Mouse (Mus musculus): ENCODE data around the gene Capn12. TPM values are rescaled to one million over a fixed set of nuclear protein-coding genes. Genes with fewer than 3 reads are reported as not detected.

The Capn12 gene
- total RNA-seq (2021) = under 1 TPM; 0.54 to 0.82 TPM
- long read RNA-seq, partial matches to known transcripts = 3 of 5 reads
- long read RNA-seq, other reads (novel, unspliced or antisense) = 2 of 5 reads

DNA sequence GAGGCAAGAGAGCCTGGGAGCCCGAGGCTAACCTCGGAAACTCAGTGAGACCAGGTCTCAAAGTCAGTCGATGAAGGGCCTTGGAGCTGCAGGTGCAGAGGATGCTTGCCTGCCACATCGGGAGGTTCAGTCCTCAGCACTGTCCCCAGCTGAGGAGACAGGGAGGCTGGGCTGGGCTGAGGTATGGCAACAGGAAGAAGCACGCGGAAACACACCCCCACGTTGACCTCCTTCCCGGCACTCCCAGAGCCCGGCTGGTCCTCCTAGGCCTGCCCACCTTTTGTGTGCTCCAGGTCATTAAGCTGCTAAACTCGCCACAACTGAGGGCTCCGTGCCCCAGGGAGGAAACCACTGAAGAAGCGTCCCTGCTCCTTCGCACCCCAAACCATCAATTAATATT, at the start of gene Capn12:
Gene Capn12 (plus strand): TSS at position 224 of the 400 bp plus-strand sequence.
- DNase-seq (ENCODE audit: low spot score in 2 of 2) = no peak

DNA sequence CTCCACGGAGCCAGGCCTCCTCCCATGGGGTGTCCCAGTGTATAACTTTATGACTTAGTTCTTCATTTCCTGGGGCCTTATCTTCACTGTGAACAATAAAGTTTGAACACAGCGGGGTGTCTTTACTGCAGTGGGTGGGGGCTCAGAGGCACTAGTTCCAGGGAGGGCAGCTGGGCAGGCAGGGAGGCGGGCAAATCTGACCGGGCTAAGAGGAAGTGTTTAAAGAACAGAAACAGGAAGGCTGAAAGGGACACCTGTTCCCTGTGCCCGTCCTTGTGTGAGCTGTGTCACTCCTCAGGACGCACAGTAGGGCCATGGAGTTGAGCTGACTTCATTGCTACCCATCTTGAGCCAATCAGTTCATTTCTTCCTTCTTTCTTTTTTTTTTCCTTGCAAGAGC, 49.1 kb upstream of the Capn12 start:
- DNase-seq (ENCODE audit: low spot score in 2 of 2) = no peak

DNA sequence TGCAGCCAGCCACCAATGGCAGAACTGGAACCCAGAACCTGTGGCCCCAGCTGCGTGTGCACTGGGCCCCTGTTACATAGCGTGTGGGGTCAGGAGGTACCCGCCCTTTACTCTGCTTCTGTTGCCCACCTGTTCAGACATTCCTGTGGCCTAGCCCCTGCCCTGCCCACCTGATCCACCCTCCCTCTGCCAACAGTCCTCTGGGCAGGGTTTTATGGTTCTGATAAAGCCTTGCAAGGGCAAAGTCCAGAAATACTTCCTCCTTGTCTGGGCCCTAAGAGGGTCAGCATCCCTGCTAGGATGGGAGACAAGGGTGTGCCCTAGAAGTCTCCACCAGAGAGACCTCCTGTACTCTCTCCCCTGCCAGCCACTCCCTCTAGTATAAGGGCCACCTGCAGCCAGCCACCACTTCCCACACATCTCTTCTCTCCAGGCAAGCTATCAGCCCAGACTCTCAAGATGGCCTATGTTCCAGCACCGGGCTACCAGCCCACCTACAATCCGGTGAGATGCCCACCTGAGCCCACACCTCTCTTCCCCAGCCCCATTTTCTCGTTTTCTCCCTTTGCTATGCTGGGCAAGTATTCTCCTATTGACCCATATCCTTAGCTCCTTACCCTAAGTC, 47.4 kb upstream of the Capn12 start, which contains the start of gene Lgals4:
Gene Lgals4 (plus strand): TSS at position 132 of the 625 bp plus-strand sequence.
- DNase-seq (ENCODE audit: low spot score in 2 of 2) = no peak

DNA sequence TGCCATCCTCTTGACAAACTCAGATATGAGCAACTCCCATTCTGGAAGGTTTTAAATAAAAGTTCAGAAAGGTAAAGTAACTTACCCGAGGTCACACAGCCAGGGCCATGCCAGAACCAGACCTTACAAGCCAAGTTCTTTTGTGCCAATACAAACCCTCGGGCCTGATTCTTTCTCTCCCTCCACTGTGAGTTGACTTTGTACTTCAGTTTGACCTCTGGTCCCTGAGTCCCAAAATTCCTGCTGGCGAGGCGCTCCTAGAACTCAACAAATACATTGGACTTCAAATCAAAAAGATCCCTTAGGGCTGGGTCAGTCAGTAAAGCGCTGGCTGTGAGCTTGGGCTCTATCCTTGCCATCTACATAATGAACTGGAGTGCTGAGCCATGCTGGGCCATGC, 44.3 kb upstream of the Capn12 start:
- DNase-seq (ENCODE audit: low spot score in 2 of 2) = no peak

- DNase-seq (ENCODE audit: low spot score in 2 of 2) = no peak
Observed at GRCm38 (mm10) chr7:28838331-28838730, 42.9 kb upstream of the Capn12 start.

DNA sequence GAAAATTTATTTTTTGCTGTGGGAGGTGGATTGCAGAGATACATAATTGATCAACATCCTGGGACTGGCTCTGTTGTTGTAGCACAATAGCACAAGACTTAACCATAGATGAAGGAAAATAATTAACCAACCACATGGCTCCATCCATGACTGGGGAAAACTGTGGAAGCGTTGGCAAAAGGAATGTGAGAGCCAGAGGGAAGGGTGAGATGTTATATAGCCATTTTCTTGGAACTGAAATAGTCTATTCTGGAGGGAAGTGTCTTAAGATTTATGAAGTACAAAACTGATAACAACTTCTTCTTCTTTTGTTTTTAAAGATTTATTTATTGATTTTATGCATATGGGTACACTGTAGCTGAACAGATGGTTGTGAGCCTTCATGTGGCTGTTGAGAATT, 33.9 kb upstream of the Capn12 start:
- no peak for DNase-seq (ENCODE audit: low spot score in 2 of 2)

- no peak for DNase-seq (ENCODE audit: low spot score in 2 of 2)
Observed at GRCm38 (mm10) chr7:28849700-28850236, 31.5 kb upstream of the Capn12 start.

- no peak for DNase-seq (ENCODE audit: low spot score in 2 of 2)
Observed at GRCm38 (mm10) chr7:28850642-28851041, 30.6 kb upstream of the Capn12 start.

- no peak for DNase-seq (ENCODE audit: low spot score in 2 of 2)
Observed at GRCm38 (mm10) chr7:28859953-28860352, 21.3 kb upstream of the Capn12 start.

DNA sequence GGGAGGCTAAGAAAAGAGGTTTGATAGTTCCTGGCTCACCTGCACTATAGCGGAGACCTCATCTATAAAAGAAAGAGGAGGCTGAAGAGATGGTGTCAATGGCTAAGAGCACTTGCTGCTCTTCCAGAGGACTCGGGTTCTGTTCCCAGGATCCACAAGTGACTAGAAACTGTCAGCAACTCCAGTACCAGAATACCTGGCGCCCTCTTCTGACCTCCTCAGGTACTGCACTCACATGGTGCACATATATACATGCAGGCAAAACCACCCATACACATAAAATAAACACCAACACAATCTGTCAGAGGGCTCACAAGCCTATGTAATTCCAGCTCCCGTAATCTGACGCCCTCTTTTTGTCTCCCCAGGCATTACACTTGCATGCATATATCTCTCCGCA, 20.3 kb upstream of the Capn12 start:
- no peak for DNase-seq (ENCODE audit: low spot score in 2 of 2)

GRCm38 (mm10) chr7:28862817-28863499, 18.3 kb upstream of the Capn12 start:
- DNase-seq (ENCODE audit: low spot score in 2 of 2) = peak; percentile 16 to 26

GRCm38 (mm10) chr7:28863540-28863939, 17.7 kb upstream of the Capn12 start, which contains the start of gene Lgals7:
Lgals7 (plus strand) TSS chr7:28863853.
- DNase-seq (ENCODE audit: low spot score in 2 of 2) = no peak

GRCm38 (mm10) chr7:28864288-28864750, 16.9 kb upstream of the Capn12 start:
- no peak for DNase-seq (ENCODE audit: low spot score in 2 of 2)

DNA sequence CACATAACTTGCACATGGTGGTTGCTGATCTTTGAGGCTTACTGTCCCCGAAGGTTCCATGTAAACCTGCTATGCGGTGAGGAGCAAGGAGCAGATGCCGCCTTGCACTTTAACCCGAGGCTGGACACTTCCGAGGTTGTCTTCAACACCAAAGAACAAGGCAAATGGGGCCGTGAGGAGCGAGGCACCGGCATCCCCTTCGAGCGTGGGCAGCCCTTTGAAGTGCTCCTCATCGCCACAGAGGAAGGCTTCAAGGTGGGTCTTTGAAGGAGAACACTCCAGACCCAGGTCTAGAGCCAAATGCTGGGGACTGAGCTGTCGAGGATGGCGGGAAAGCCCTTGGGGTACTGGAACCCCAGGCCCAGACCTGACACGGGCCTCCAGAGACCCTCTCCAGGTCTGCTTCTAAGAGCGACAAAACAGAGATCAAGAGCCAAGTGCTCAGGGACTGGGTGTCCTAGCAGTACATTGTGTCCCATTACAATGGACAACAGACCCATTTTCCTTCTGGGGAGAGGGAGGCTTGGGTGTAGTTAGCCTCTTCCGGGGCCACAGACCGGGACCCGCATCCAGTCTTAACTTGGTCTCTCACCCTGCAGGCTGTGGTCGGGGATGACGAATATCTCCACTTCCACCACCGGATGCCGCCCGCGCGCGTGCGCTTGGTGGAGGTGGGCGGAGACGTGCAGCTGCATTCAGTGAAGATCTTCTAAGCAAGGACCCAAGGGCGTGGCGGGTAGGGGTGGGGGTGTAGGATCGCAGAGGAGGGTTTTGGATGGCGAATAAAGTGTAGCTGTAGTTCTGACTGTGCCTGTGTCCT, 15.5 kb upstream of the Capn12 start:
- DNase-seq (ENCODE audit: low spot score in 2 of 2) = peak; percentile 57 to 70

- no peak for DNase-seq (ENCODE audit: low spot score in 2 of 2)
Observed at GRCm38 (mm10) chr7:28866769-28867507, 14.3 kb upstream of the Capn12 start.

DNA sequence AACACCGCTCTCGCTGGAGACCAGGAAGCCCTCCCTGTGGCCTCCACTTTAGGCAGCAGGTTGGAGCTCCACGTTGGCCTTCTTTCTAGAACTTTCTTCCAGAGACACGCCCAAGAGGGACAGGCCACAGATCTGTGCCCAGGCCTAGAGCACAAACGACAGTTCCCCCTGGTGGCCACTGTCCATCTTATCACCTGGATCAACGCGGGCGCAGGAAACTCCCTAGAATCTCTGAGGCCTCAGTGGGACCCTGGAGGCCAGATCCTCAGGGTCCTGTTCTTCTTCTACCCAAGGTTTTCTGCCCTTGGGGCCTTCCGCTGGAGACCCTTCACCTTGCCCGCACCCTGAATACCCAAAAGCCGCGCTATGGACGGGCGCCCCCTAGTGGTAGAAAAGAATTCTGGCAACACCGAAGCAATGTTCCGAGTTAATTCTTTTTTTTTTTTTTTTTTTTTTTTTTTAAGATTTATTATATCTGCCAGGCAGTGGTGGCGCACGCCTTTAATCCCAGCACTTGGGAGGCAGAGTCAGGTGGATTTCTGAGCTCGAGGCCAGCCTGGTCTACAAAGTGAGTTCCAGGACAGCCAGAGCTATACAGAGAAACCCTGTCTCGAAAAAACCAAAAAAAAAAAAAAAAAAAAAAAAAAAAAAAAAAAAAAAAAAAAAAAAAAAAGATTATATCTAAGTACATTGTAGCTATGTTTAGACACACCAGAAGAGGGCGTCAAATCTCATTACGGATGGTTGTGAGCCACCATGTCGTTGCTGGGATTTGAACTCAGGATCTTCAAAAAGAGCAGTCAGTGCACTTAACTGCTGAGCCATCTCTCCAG, 13.5 kb upstream of the Capn12 start:
- peak; percentile 66 to 70 for DNase-seq (ENCODE audit: low spot score in 2 of 2)

DNA sequence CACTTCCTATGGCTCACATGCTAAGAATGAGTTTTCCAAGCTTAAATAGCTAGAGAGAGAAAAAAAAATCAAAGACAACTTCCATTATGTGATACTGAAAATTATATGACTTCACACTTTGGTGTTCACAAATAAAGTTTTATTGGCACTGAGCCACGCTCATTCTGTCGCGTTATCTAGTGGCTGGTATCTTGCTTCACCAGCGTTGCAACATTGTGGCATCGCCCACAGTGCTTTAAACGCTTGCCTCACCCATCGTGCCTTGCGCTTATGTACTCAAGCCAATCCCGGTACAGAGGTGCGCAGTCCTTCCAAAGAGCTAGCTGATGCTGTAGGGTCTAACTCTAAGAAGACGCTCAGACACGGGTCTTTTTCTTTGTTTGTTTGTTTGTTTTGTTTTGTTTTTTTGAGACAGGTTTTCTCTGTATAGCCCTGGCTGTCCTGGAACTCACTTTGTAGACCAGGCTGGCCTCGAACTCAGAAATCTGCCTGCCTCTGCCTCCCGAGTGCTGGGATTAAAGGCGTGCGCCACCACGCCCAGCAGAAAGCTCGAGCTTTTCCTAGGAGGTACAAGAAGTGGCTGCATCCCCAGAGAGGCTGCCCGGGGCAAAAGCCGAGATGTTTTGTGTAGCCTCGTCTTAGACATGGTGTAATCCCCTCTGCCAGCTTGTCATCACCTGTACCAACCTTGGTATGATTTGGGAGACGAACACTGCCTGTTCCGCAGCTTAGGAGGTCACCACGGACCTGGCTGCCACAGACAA, 10.1 kb upstream of the Capn12 start:
- no peak for DNase-seq (ENCODE audit: low spot score in 2 of 2)

DNA sequence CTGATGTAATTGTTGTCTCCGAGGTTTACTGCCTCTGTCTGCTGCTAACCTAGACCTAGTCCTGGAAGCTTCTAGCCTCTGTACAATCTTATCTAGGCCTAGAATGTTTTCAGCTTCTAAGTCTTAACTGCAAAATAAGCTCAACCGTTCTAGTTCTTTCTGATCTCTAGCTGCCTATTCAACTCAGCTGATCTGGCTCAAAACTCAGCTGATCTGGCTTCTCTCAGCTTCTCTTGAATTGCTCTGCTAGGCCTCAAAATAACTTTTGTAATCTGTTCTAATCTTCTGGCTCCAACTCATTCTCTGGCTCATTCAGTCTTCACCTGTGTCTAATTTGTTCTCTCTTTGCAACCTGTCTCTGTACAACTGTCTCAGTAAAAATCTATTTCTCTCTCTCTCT, 6.7 kb upstream of the Capn12 start:
- DNase-seq (ENCODE audit: low spot score in 2 of 2) = no peak

DNA sequence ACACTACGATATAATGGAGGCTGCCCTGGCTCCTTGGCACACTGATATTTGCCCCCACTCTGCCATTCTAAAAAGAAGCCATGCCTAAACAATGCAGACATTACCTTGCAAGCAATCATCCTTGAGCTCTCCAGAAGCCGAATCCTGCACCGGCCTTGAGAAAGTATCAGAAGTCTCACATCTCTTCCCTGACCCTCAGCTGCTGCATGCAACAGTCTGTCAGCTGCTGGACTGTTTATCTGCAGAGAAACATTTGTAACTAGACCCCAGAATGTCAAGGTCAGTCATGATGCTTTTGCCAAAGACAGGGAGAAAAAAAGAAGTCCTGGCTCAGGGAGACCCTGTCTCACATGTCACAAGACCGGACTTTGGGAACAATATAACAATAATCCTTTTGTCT, 5.1 kb upstream of the Capn12 start:
- DNase-seq (ENCODE audit: low spot score in 2 of 2) = no peak
